Mouse (Mus musculus) myocyte (in vitro differentiated cells): ENCODE data around the gene Cracr2b.

Experiments used
- CEBPB ChIP-seq: IDR thresholded peaks from 2 replicates; pipeline ENCODE4 v1.6.1; 2011; ENCODE audit warnings: mild to moderate bottlenecking, moderate library complexity; ENCODE audit not compliant: poor library complexity, insufficient read depth, severe bottlenecking
- MYOD1 ChIP-seq, 3 experiments: IDR thresholded peaks; one replicate each; pipeline ENCODE4 v1.6.1; 2011; ENCODE audit warnings: control low read depth in 2 of 3, low read depth in 2 of 3, mild to moderate bottlenecking in 2 of 3, moderate library complexity in 1 of 3; ENCODE audit not compliant: insufficient read length in 2 of 3, control insufficient read depth in 1 of 3
- POLR2A ChIP-seq: IDR thresholded peaks from one replicate; pipeline ENCODE4 v1.6.1; 2011; ENCODE audit warnings: low read depth, mild to moderate bottlenecking, control low read depth, moderate library complexity; ENCODE audit not compliant: insufficient read length

DNA sequence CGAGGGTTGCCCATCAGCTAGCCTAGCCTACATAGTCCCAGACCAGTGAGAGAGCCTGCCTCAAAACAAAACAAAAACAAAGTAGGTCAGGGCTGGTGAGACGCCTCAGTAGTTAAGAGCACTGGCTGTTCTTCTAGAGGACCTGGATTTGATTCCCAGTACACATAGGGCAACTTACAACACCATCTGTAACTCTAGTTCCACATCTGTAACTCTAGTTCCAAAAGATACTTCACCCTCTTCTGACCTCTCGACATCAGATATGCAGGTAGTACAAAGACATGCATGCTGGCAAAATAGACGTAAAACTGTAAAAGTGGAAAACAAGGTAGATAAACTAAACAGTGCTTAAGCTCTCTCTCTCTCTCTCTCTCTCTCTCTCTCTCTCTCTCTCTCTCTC lies 37.1 kb upstream of the Cracr2b start:
- TF ChIP-seq POLR2A: no peak
- no peak for TF ChIP-seq MYOD1 (IDR thresholded peaks at IDR 0.05; ENCODE audit: control insufficient read depth in 1 of 3, insufficient read length in 2 of 3, low read depth in 2 of 3)
- no peak for TF ChIP-seq CEBPB
